Mouse (Mus musculus) spleen, adult 2 months (tissue): ENCODE measurements around the gene Vti1a. TPM values are rescaled to one million over a fixed set of nuclear protein-coding genes. Genes with fewer than 3 reads are reported as not detected.

Experiments used
- DNase-seq, 2 experiments: peaks; one replicate each; pipeline versions ENCODE4 v3.0.0 to v3.0.0-alpha.2; 2012 to 2021; ENCODE audit warnings: low spot score in 2 of 2, low read depth in 1 of 2
- H3K27ac ChIP-seq: fragments of 200-500 bp; 2 replicates; pipeline ENCODE4 v1.5.1; 2012; ENCODE audit warnings: low read length, inconsistent platforms; ENCODE audit not compliant: insufficient read depth
- H3K27me3 ChIP-seq: fragments of 200-500 bp; 2 replicates; pipeline ENCODE4 v1.6.1; 2012; ENCODE audit warnings: mild to moderate bottlenecking, moderate library complexity, low read length, inconsistent platforms; ENCODE audit not compliant: control insufficient read depth, insufficient read depth
- H3K36me3 ChIP-seq: fragments of 200-500 bp; 2 replicates; pipeline ENCODE4 v1.6.1; 2012; ENCODE audit warnings: mild to moderate bottlenecking, low read length, inconsistent platforms; ENCODE audit not compliant: control insufficient read depth, insufficient read depth
- H3K4me1 ChIP-seq: fragments of 200-500 bp; 2 replicates; pipeline ENCODE4 v1.6.1; 2011; ENCODE audit warnings: inconsistent platforms; ENCODE audit not compliant: control insufficient read depth, insufficient read depth, insufficient read length
- H3K4me3 ChIP-seq: fragments of 200-500 bp; 2 replicates; pipeline ENCODE4 v1.5.1; 2011; ENCODE audit warnings: mild to moderate bottlenecking, inconsistent platforms; ENCODE audit not compliant: insufficient read depth, insufficient read length; ENCODE audit errors: extremely low read depth
- CTCF ChIP-seq: fragments of 200-500 bp; IDR thresholded peaks from 2 replicates; pipeline ENCODE4 v1.5.1; 2011; ENCODE audit warnings: mild to moderate bottlenecking, inconsistent platforms; ENCODE audit not compliant: insufficient read depth, insufficient read length, insufficient replicate concordance; ENCODE audit errors: extremely low read depth
- POLR2A ChIP-seq: fragments of 200-500 bp; IDR thresholded peaks from 2 replicates; pipeline ENCODE4 v1.6.1; 2011; ENCODE audit warnings: low read depth, low read length, inconsistent platforms
- WGBS: fragments of 180-500 bp; shearing (Covaris S2); methylation state at CpG from one replicate; pipeline ENCODE4 v1.1.7; 2018; 5-methylcytosine and 5-hydroxymethylcytosine counted together
- polyA plus RNA-seq: library from polyadenylated mRNA; depleted of rRNA; stranded (reverse); fragments of >200 nt; gene quantifications from 2 replicates; pipeline ENCODE4 v1.2.3, GENCODE M21; 2012

The Vti1a gene
- polyA plus RNA-seq, 1 experiment = 7.0 TPM

DNA sequence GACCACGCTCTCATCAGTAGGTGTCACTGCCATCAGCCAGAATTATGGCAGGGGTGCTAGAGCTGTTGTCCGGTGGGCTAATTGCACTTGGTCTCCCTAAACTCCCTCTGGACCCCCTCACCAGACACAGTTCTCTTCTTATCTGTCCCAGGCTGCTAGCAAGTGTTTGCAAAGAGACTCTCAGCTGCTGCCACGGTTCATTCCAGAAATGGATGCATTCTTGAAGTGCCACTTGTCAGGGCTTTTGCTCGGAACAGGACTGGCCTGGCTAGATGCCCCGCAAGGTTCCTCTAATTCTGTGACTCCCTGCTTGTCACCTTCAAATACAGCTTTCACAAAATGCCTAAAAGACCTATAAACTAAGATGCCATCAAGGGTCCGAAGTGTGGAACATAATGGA, 280.7 kb downstream of the Vti1a start:
- WGBS = 91% methylated on average over 6 of the region's 6 CpGs
- Histone ChIP-seq H3K27me3 (no peaks in the 10 kb centered on the region), H3K27ac (no peak overlapping the region), H3K4me1 (no peaks in the 10 kb centered on the region), H3K4me3 (no peak overlapping the region), H3K36me3 (no peaks in the 10 kb centered on the region; the same call in 1 of the 2 replicates)
- no peak for DNase-seq
- no peak for TF ChIP-seq POLR2A
- TF ChIP-seq CTCF = no peak

DNA sequence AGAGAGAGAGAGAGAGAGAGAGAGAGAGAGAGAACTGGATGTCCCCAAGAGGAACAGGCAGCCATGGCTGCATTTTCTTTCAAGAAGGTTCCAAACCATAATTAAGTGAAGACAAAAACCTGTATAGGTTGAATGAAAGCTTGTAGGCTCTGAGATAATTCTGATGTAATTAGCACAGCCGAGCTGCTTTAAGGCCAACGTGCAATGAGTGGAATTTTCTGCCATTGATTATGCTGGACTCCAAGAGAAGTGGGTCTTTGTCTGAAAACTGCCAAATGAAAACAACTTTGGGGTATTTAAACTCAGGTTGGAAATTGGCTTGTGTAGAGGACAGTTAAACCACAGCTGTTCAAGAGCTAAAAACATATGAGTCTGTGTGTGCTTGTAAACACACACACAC, 281.2 kb downstream of the Vti1a start:
- DNase-seq = no peak
- no peaks in the 10 kb centered on the region; the same call in 1 of the 2 replicates for H3K36me3 ChIP-seq
- no peak overlapping the region for H3K27ac ChIP-seq
- H3K27me3 ChIP-seq = no peaks in the 10 kb centered on the region
- H3K4me1 ChIP-seq = no peaks in the 10 kb centered on the region
- no peak overlapping the region for H3K4me3 ChIP-seq
- 92% methylated on average over 2 of the region's 2 CpGs for WGBS
- TF ChIP-seq POLR2A = no peak
- TF ChIP-seq CTCF = no peak

DNA sequence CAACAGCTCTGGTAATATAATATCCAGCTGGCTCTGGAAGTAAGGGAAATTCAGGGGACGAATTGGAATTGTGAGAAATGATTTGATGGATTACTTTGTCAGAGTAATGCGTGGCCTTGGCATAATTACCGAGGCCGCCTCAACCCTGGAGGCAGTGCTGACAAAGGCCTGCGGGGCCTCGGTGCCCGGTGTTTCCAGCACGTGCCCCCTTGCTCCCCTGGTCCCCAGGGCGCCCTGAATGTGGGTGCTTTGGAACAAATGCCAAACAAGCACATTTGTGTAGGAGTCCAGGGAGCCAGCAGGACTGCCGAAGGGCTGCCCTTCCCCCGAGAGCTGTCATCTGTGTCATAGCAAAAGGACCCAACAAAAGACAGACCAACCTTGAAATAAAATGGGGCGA, 281.9 kb downstream of the Vti1a start:
- WGBS = 94% methylated on average over 12 of the region's 12 CpGs

DNA sequence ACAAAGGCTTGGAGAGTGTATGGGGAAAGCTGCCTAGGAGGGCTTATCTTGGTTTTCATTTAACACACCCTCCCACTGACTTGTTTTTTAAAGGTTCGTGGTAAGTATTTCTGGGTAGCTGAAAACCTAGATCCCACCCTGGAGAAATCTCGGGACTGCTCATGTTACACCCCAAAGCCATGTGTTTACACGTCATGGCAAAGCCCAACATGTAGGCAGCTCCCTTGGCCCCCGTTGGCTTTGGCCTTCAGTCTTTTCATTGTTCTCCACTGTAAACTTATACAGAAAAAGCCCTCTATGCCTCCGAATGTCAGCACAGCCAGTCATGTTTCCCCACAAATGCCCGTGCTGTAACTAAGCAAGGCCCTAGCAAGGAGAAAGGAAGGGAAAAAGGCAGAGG, 283.0 kb downstream of the Vti1a start:
- no peaks in the 10 kb centered on the region; the same call in 1 of the 2 replicates for H3K36me3 ChIP-seq
- no peaks in the 10 kb centered on the region for H3K27me3 ChIP-seq
- H3K4me3 ChIP-seq = no peak overlapping the region
- no peaks in the 10 kb centered on the region for H3K4me1 ChIP-seq
- WGBS = 84% methylated on average over 6 of the region's 6 CpGs
- no peak overlapping the region for H3K27ac ChIP-seq
- no peak for DNase-seq
- TF ChIP-seq CTCF = no peak
- TF ChIP-seq POLR2A = no peak

More for the DNA sequence above, 281.9 kb downstream of the Vti1a start:
- TF ChIP-seq POLR2A (no peak), CTCF (no peak)
- no peaks in the 10 kb centered on the region; the same call in 1 of the 2 replicates for H3K36me3 ChIP-seq
- H3K4me3 ChIP-seq = no peak overlapping the region
- no peaks in the 10 kb centered on the region for H3K27me3 ChIP-seq
- no peak overlapping the region for H3K27ac ChIP-seq
- no peaks in the 10 kb centered on the region for H3K4me1 ChIP-seq
- DNase-seq = no peak

GRCm38 (mm10) chr19:55607725-55608124, 291.6 kb downstream of the Vti1a start:
- H3K27me3 ChIP-seq = no peaks in the 10 kb centered on the region
- no peaks in the 10 kb centered on the region for H3K4me1 ChIP-seq
- no peak for DNase-seq
- 90% methylated on average over 10 of the region's 10 CpGs for WGBS
- no peaks in the 10 kb centered on the region for H3K36me3 ChIP-seq
- H3K27ac ChIP-seq = no peak overlapping the region
- no peak overlapping the region for H3K4me3 ChIP-seq
- TF ChIP-seq CTCF (no peak), POLR2A (no peak)

GRCm38 (mm10) chr19:55608858-55609375, 292.8 kb downstream of the Vti1a start:
- 90% methylated on average over 14 of the region's 14 CpGs for WGBS

GRCm38 (mm10) chr19:55609806-55610205, 293.7 kb downstream of the Vti1a start:
- Histone ChIP-seq H3K36me3 (no peaks in the 10 kb centered on the region), H3K4me1 (no peaks in the 10 kb centered on the region), H3K4me3 (no peak overlapping the region), H3K27ac (no peak overlapping the region), H3K27me3 (no peaks in the 10 kb centered on the region)
- no peak for DNase-seq
- 29% methylated on average over 3 of the region's 3 CpGs for WGBS
- TF ChIP-seq POLR2A = no peak
- no peak for TF ChIP-seq CTCF

More at GRCm38 (mm10) chr19:55608858-55609375, 292.8 kb downstream of the Vti1a start:
- TF ChIP-seq POLR2A = no peak
- Histone ChIP-seq H3K36me3 (no peaks in the 10 kb centered on the region), H3K4me3 (no peak overlapping the region), H3K27me3 (no peaks in the 10 kb centered on the region), H3K4me1 (no peaks in the 10 kb centered on the region), H3K27ac (no peak overlapping the region)
- no peak for DNase-seq
